Mouse (Mus musculus) intestine, embryonic 16.5 days (tissue): Measurements from ENCODE around the gene Tle2. TPM values are rescaled to one million over a fixed set of nuclear protein-coding genes. Genes with fewer than 3 reads are reported as not detected.

ENCODE experiments used
- ATAC-seq: fragments of 200-750 bp; cut with Nextera tagmentation; 2 replicates; pipeline ENCODE4 v1.8.0; 2017; ENCODE audit warnings: moderate TSS enrichment, moderate library complexity
- H3K27ac ChIP-seq: fragments of 300-500 bp; sonication (generic); 2 replicates; pipeline ENCODE4 v1.5.1; 2014; ENCODE audit warnings: mild to moderate bottlenecking, low read length
- H3K27me3 ChIP-seq: fragments of 300-500 bp; sonication (generic); replicated peaks from 2 replicates; pipeline ENCODE4 v1.6.1; 2014; ENCODE audit warnings: low read length, control low read depth, mixed read lengths; ENCODE audit not compliant: control insufficient read depth, insufficient read depth
- H3K36me3 ChIP-seq: fragments of 300-500 bp; sonication (generic); 2 replicates; pipeline ENCODE4 v1.6.1; 2014; ENCODE audit warnings: low read length, control low read depth; ENCODE audit not compliant: control insufficient read depth, insufficient read depth
- H3K4me1 ChIP-seq: fragments of 300-500 bp; sonication (generic); 2 replicates; pipeline ENCODE4 v1.6.1; 2014; ENCODE audit warnings: low read length, control low read depth, mixed read lengths; ENCODE audit not compliant: control insufficient read depth, insufficient read depth
- H3K4me2 ChIP-seq: fragments of 300-500 bp; sonication (generic); 2 replicates; pipeline ENCODE4 v1.6.1; 2014; ENCODE audit warnings: low read depth, low read length, control low read depth
- H3K4me3 ChIP-seq: fragments of 300-500 bp; sonication (generic); 2 replicates; pipeline ENCODE4 v1.5.1; 2014; ENCODE audit warnings: mild to moderate bottlenecking, low read length
- H3K9ac ChIP-seq: fragments of 300-500 bp; sonication (generic); 2 replicates; pipeline ENCODE4 v1.6.1; 2014; ENCODE audit warnings: low read depth, low read length
- H3K9me3 ChIP-seq: fragments of 300-500 bp; sonication (generic); 2 replicates; pipeline ENCODE4 v1.6.1; 2016; ENCODE audit warnings: low read length, control low read depth; ENCODE audit not compliant: control insufficient read depth
- whole genome bisulfite sequencing: fragments of 180-500 bp; shearing (Covaris S2); extraction: QIAGEN DNeasy Blood & Tissue Kit; methylation state at CpG from one replicate; pipeline ENCODE4 v1.1.7; 2014; 5-methylcytosine and 5-hydroxymethylcytosine counted together
- polyA plus RNA-seq: library from polyadenylated mRNA; unstranded; fragments of >200 nt; fragmentation: Nextera tagmentation; extraction: Ambion mirVana; gene quantifications from 2 replicates; pipeline ENCODE4 v1.2.1, GENCODE M21; 2015

Tle2 gene
- polyA plus RNA-seq, 1 experiment from 2014 or later: 12.6 TPM

GRCm38 (mm10) chr10:81551597-81552102 is 22.7 kb upstream of the Tle2 start:
- Histone ChIP-seq H3K27me3 (no peaks in the 10 kb centered on the region), H3K36me3 (no peaks in the 10 kb centered on the region), H3K9ac (peak overlapping the region; percentile 60), H3K27ac (peak overlapping the region; percentile 83), H3K4me3 (no peak overlapping the region), H3K4me2 (no peak overlapping the region), H3K9me3 (peaks cover 3% of the 10 kb centered on the region; the same call in 1 of the 2 replicates), H3K4me1 (peaks cover 21% of the 10 kb centered on the region)
- ATAC-seq: peak; percentile 80
- 3% methylated on average over 12 of the region's 12 CpGs for WGBS

DNA sequence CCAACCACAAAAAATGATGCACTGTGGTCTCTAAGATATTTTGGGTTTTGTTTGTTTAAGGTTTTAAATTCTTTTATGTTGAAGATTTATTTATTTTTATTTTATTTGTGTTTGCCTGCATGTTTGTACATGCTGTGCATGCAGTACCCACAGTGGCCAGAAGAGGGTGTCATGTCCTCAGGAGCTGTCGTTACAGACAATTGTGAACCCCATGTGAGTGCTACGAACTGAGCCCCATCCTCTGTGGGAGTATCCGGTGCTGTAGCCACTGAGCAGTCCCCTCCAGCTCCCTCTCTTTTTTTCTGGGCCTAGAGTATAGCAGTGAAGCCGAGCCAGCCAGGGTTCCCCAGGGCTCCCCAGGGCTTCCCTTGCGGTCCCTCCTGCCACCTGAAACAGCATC is 21.1 kb upstream of the Tle2 start:
- H3K9me3 ChIP-seq: peaks cover 3% of the 10 kb centered on the region; the same call in 1 of the 2 replicates
- no peak overlapping the region for H3K4me3 ChIP-seq
- H3K4me2 ChIP-seq: no peak overlapping the region
- ATAC-seq: no peak
- no peak overlapping the region for H3K9ac ChIP-seq
- H3K36me3 ChIP-seq: no peaks in the 10 kb centered on the region
- 93% methylated on average over 5 of the region's 5 CpGs for WGBS
- no peaks in the 10 kb centered on the region for H3K27me3 ChIP-seq
- H3K4me1 ChIP-seq: peaks cover 19% of the 10 kb centered on the region
- H3K27ac ChIP-seq: no peak overlapping the region

DNA sequence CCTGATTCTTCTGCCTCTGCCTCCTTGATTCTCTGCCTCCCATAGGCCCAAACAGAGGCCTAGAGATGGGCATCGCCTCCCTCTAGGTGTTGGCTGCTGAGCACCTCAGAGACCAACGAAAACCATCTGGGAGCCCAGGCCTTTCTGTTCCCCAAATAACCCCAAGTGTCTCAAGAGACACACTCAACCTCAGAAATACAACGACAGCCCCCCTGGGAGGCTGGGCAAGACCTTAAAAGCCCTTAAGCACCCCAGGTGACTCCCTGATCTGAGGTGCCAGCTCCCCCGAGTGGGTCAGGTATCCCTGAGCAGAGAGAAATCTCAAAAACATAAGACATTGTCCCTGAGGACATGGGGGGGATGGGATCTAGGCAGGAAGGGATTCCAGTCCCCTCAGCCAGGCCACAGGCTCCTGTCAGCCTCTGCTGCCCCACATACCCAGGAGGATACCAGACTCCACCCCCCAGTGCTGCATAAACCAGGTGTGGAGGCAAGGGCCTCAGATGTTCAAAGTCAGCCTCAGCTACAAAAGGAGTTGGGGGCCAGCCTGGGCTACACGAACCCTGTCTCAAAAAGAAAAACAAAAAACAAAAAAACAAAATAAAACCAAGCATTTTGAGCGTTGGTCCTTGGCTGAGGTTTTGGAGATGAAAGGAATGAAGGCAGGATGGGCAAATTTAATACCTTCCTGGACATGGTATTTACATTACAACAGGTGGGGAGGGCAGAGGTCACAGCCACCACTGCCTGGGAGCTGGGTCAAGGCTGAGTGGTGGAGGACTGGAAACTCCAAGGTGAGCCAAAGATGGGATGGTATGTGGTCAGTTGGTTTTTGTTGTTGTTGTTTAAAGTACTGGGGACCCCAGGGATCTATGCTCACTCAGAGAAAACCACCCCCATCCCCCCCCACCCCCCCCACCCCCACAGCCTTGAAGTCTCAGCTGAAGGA is 20.3 kb upstream of the Tle2 start:
- 75% methylated on average over 6 of the region's 6 CpGs for WGBS
- Histone ChIP-seq H3K4me2 (no peak overlapping the region), H3K9ac (no peak overlapping the region), H3K4me3 (no peak overlapping the region), H3K27ac (no peak overlapping the region), H3K4me1 (peaks cover 23% of the 10 kb centered on the region), H3K9me3 (peaks cover 3% of the 10 kb centered on the region; the same call in 1 of the 2 replicates), H3K27me3 (no peaks in the 10 kb centered on the region), H3K36me3 (no peaks in the 10 kb centered on the region)
- no peak for ATAC-seq

DNA sequence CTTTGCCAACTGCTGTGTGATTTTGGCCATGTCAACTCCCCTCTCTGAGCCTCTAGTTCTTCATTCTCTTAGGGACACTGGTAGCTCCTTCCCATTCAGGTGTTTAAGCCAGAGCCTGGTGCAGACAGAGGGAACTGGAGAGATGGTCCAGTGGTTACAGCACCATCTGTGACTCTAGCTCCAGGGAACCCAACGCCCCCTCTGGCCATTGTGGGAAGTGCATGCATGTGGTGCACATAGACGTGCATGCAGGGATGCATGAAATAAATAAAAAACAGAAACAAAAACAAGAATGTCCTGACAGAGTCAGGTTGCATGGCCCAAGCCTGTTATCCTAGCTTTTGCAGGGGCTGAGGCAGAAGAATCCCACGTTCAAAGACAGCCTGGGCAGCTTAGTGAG is 18.1 kb upstream of the Tle2 start:
- Histone ChIP-seq H3K4me1 (peaks cover 20% of the 10 kb centered on the region), H3K9ac (no peak overlapping the region), H3K4me3 (no peak overlapping the region), H3K27me3 (no peaks in the 10 kb centered on the region), H3K27ac (no peak overlapping the region), H3K4me2 (no peak overlapping the region), H3K36me3 (no peaks in the 10 kb centered on the region), H3K9me3 (peaks cover 3% of the 10 kb centered on the region; the same call in 1 of the 2 replicates)
- ATAC-seq: no peak
- 68% methylated on average over 3 of the region's 3 CpGs for WGBS

- ATAC-seq: no peak
- no peaks in the 10 kb centered on the region for H3K36me3 ChIP-seq
- H3K4me3 ChIP-seq: no peak overlapping the region
- H3K4me1 ChIP-seq: peaks cover 22% of the 10 kb centered on the region
- no peak overlapping the region for H3K27ac ChIP-seq
- peaks cover 3% of the 10 kb centered on the region; the same call in 1 of the 2 replicates for H3K9me3 ChIP-seq
- WGBS: 32% methylated on average over 1 of the region's 1 CpGs
- H3K9ac ChIP-seq: no peak overlapping the region
- H3K27me3 ChIP-seq: no peaks in the 10 kb centered on the region
- no peak overlapping the region for H3K4me2 ChIP-seq
These were observed 16.9 kb upstream of the Tle2 start for GRCm38 (mm10) chr10:81557491-81557890.

GRCm38 (mm10) chr10:81559163-81559626 is 15.2 kb upstream of the Tle2 start, which contains the start of gene Aes:
Gene Aes, plus strand, starts transcription at chr10:81559488.
- H3K36me3 ChIP-seq: 0 out of 2 replicates have a peak, but pooled peaks cover 3% of the 10 kb centered on the region
- H3K27me3 ChIP-seq: no peaks in the 10 kb centered on the region
- H3K4me3 ChIP-seq: peak within 1 kb of the TSS; percentile 90
- peaks cover 3% of the 10 kb centered on the region; the same call in 1 of the 2 replicates for H3K9me3 ChIP-seq
- H3K27ac ChIP-seq: peak within 1 kb of the TSS; percentile 97
- peaks cover 38% of the 10 kb centered on the region for H3K4me1 ChIP-seq
- H3K9ac ChIP-seq: peak within 1 kb of the TSS; percentile 98
- 3% methylated on average over 11 of the region's 53 CpGs for WGBS
- ATAC-seq: peak; percentile 75
- peak within 1 kb of the TSS; percentile 88 for H3K4me2 ChIP-seq

DNA sequence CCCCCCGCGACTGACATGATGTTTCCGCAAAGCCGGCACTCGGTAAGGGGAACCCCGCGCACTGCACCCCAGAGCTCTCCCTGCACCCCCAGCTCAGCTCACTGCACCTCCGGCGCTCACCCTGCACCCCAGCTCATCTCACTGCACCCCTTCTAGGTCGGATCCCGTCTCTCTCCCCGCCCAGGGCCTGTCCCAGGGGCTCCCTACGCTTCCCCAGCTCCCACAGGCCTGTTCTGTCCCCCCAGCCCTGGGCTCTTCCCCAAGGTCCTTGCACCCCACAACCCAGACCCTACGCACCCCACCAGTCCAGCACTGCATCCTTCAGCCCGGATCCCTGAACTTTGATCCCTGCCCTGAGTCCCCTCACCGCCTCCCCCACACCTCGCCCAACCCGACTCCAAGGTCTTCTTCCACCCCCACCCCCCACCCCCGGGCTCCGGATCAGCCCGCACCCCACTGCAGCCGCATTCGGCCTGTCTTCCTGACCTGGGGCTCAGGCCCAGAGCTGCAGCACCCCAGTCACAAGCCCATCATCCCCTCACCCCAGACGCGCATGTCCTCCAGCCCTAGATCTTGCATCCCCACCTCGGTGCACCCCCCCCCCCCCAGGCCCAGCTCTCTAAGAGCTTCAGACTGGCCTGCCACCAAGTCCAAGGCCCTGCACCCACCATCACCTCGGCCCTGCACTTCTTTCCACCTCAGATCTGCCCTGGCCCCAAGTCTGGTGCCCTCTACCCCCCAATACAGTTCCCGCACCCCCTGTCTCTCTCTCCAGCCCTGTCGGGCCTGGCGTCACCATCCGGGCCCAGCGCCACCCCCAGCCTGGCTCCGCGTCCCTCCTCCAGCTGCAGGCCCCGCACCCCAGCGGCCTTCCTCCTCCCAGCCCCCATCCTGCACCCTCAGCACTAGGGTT is 14.5 kb upstream of the Tle2 start:
- H3K4me1 ChIP-seq: peaks cover 45% of the 10 kb centered on the region
- peak; percentile 47 for ATAC-seq
- no peaks in the 10 kb centered on the region for H3K27me3 ChIP-seq
- H3K9me3 ChIP-seq: peaks cover 3% of the 10 kb centered on the region; the same call in 1 of the 2 replicates
- 2% methylated on average over 34 of the region's 36 CpGs for WGBS
- H3K36me3 ChIP-seq: peaks cover 5% of the 10 kb centered on the region; the same call in 1 of the 2 replicates
- H3K4me2 ChIP-seq: peak overlapping the region; percentile 88
- peak overlapping the region; percentile 98 for H3K9ac ChIP-seq
- peak overlapping the region; percentile 90 for H3K4me3 ChIP-seq
- H3K27ac ChIP-seq: peak overlapping the region; percentile 97

- Histone ChIP-seq H3K27ac (peak overlapping the region; percentile 97), H3K4me3 (peak overlapping the region; percentile 90), H3K9me3 (peaks cover 3% of the 10 kb centered on the region; the same call in 1 of the 2 replicates), H3K9ac (peak overlapping the region; percentile 98), H3K36me3 (peaks cover 15% of the 10 kb centered on the region), H3K27me3 (no peaks in the 10 kb centered on the region), H3K4me1 (peaks cover 52% of the 10 kb centered on the region), H3K4me2 (peak overlapping the region; percentile 88)
- WGBS: 9% methylated on average over 16 of the region's 16 CpGs
- ATAC-seq: peak; percentile 44
These were observed 13.5 kb upstream of the Tle2 start for GRCm38 (mm10) chr10:81560719-81561459.
